Mouse (Mus musculus): ENCODE measurements around the gene Ebf1.
"Not testable (repeated sequence)": the region's sequence is repeated elsewhere in the genome, so short reads cannot be mapped to it uniquely, and the experiment has no call there.

Ebf1 gene

GRCm38 (mm10) chr11:44616788-44617712 is at the start of gene Ebf1:
TSS of gene Ebf1 (plus strand) at chr11:44617317.
- DNase-seq (ENCODE audit: low read depth), result peak; percentile 79

GRCm38 (mm10) chr11:44570336-44570735 is 46.8 kb upstream of the Ebf1 start:
- DNase-seq (ENCODE audit: low read depth), result not testable (repeated sequence)

- no peak for DNase-seq (ENCODE audit: low read depth)
These were observed 44.3 kb upstream of the Ebf1 start for GRCm38 (mm10) chr11:44572781-44573180.

- DNase-seq (ENCODE audit: low read depth), result no peak
These were observed 43.7 kb upstream of the Ebf1 start for GRCm38 (mm10) chr11:44573396-44573795.

GRCm38 (mm10) chr11:44574391-44574790 is 42.7 kb upstream of the Ebf1 start:
- no peak for DNase-seq (ENCODE audit: low read depth)

GRCm38 (mm10) chr11:44574820-44575219 is 42.3 kb upstream of the Ebf1 start:
- peak; percentile 14 for DNase-seq (ENCODE audit: low read depth)

GRCm38 (mm10) chr11:44577911-44578310 is 39.2 kb upstream of the Ebf1 start:
- no peak for DNase-seq (ENCODE audit: low read depth)

- DNase-seq (ENCODE audit: low read depth), result peak; percentile 43
These were observed 35.8 kb upstream of the Ebf1 start for GRCm38 (mm10) chr11:44581277-44581683.

GRCm38 (mm10) chr11:44586047-44586696 is 30.9 kb upstream of the Ebf1 start:
- DNase-seq (ENCODE audit: low read depth), result peak; percentile 68

GRCm38 (mm10) chr11:44593016-44593415 is 24.1 kb upstream of the Ebf1 start:
- no peak for DNase-seq (ENCODE audit: low read depth)

GRCm38 (mm10) chr11:44594768-44595167 is 22.3 kb upstream of the Ebf1 start:
- no peak for DNase-seq (ENCODE audit: low read depth)

- DNase-seq (ENCODE audit: low read depth), result no peak
These were observed 10.2 kb upstream of the Ebf1 start for GRCm38 (mm10) chr11:44606881-44607280.

GRCm38 (mm10) chr11:44608646-44609045 is 8.5 kb upstream of the Ebf1 start:
- no peak for DNase-seq (ENCODE audit: low read depth)

- peak; percentile 75 for DNase-seq (ENCODE audit: low read depth)
These were observed 5.9 kb upstream of the Ebf1 start for GRCm38 (mm10) chr11:44610971-44611781.

GRCm38 (mm10) chr11:44612156-44612555 is 5.0 kb upstream of the Ebf1 start:
- no peak for DNase-seq (ENCODE audit: low read depth)

- DNase-seq (ENCODE audit: low read depth), result no peak
These were observed 4.3 kb upstream of the Ebf1 start for GRCm38 (mm10) chr11:44612681-44613410.

GRCm38 (mm10) chr11:44613411-44614180 is 3.5 kb upstream of the Ebf1 start:
- DNase-seq (ENCODE audit: low read depth), result no peak

GRCm38 (mm10) chr11:44616078-44616787 is 884 bp upstream of the Ebf1 start:
- DNase-seq (ENCODE audit: low read depth), result no peak

- DNase-seq (ENCODE audit: low read depth), result no peak
These were observed 843 bp downstream of the Ebf1 start for GRCm38 (mm10) chr11:44617734-44618586.
